Mouse (Mus musculus) monocyte, adult 5-6 weeks (primary cell): ENCODE measurements around the gene Ggcx. TPM values are rescaled to one million over a fixed set of nuclear protein-coding genes. Genes with fewer than 3 reads are reported as not detected.

ENCODE experiments used
- ATAC-seq: fragments of 153-309, 156-312 bp; replicated peaks from 2 replicates; pipeline ENCODE4 v1.8.0; 2017; ENCODE audit warnings: mild to moderate bottlenecking; ENCODE audit not compliant: low TSS enrichment, insufficient number of reproducible peaks, severe bottlenecking, poor library complexity, low FRiP score
- total RNA-seq: library from RNA; stranded (forward); fragments of 200-1000, 200-491, 200-594 nt; gene quantifications from 3 replicates; pipeline ENCODE4 v1.2.3, GENCODE M21; 2017

The Ggcx gene
- total RNA-seq, 1 experiment from 2014 or later, result 10.1 TPM

DNA sequence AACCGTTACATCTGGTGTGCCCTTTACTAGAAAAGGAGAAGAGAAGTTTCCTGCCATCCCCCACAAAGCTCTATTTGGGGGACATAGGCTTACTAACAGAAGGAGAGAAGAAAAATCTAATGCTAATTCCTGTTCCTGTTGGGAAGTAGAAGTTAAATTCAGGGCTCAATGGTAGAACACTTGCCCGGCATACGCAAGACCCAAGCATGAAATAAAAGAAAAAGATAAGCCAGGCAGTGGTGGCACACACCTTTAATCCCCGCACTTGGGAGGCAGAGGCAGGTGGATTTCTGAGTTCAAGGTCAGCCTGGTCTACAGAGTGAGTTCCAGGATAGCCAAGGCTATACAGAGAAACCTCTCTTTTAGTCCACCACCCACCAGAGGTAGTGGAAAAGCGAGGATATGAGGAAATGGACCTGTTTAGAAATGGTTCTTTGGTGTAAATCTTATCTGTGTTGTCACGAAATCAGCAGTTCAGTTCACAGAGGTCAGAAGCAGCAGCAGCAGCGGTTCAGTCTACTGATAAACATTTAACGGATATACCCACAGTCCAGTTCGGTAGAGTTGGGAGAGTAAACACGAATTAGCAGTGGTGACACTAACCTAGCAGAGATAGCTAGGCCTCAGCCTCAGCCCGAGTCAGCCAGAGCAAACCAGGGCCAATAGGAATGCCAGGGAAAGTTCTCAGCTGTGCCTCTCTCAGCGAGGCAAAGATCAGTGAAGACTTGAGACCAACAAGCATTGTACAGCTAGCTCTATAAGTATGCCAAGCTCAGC is 65.7 kb downstream of the Ggcx start:
- no peak for ATAC-seq

DNA sequence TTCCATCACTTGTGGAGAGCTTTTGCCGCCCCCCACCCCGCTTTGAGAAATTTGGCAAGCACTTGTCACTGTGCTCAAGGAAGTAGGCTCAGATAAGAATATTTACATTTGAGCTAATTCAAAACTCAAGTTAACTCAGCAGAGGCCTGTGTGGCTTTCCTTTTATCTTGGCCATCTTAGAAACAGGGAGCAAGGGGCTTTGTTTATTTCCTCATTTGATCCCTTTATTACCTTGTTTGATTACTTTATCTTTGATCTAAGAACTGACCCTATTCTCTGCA is 66.3 kb downstream of the Ggcx start:
- ATAC-seq, result no peak

Other genes with a start within 250 kb of the Ggcx start
- gene Atoh8, start 178.7 kb upstream of the Ggcx start, total RNA-seq, result 0.49 TPM in 1 of 3 replicates, not detected in the others
- gene Sftpb, start 109.7 kb upstream of the Ggcx start, total RNA-seq, result not detected in 3 replicates
- gene Usp39, start 69.1 kb upstream of the Ggcx start, total RNA-seq, result 22.6 to 41.7 TPM (median 35.3 TPM) in 3 replicates
- gene 0610030E20Rik, start 67.0 kb upstream of the Ggcx start, total RNA-seq, result 14.0 to 33.3 TPM (median 20.1 TPM) in 3 replicates
- gene Tmem150a, start 58.9 kb upstream of the Ggcx start, total RNA-seq, result 1.4 to 2.3 TPM in 2 of 3 replicates, not detected in the other
- gene Rnf181, start 47.4 kb upstream of the Ggcx start, total RNA-seq, result 51.8 to 77.7 TPM (median 56.1 TPM) in 3 replicates
- 6.6 to 20.9 TPM (median 13.2 TPM) in 3 replicates for gene Vamp5, start 33.8 kb upstream of the Ggcx start, total RNA-seq
- 202 to 246 TPM (median 207 TPM) in 3 replicates for gene Vamp8, start 23.6 kb upstream of the Ggcx start, total RNA-seq
- 122 to 186 TPM (median 164 TPM) in 3 replicates for gene Mat2a, start 25.2 kb downstream of the Ggcx start, total RNA-seq
- gene Sh2d6, start 107.4 kb downstream of the Ggcx start, total RNA-seq, result 0.75 TPM in 1 of 3 replicates, not detected in the others
- 54.4 to 71.6 TPM (median 54.8 TPM) in 3 replicates for gene Capg, start 130.1 kb downstream of the Ggcx start, total RNA-seq
- gene Elmod3, start 184.1 kb downstream of the Ggcx start, total RNA-seq, result 7.6 to 8.8 TPM (median 8.0 TPM) in 3 replicates
- gene Retsat, start 184.2 kb downstream of the Ggcx start, total RNA-seq, result 2.9 to 10.9 TPM (median 6.6 TPM) in 3 replicates
- gene Tgoln1, start 202.7 kb downstream of the Ggcx start, total RNA-seq, result 123 to 195 TPM (median 136 TPM) in 3 replicates